9 mouse cellular contexts compared by ENCODE assay signal in the genomic region with DNA sequence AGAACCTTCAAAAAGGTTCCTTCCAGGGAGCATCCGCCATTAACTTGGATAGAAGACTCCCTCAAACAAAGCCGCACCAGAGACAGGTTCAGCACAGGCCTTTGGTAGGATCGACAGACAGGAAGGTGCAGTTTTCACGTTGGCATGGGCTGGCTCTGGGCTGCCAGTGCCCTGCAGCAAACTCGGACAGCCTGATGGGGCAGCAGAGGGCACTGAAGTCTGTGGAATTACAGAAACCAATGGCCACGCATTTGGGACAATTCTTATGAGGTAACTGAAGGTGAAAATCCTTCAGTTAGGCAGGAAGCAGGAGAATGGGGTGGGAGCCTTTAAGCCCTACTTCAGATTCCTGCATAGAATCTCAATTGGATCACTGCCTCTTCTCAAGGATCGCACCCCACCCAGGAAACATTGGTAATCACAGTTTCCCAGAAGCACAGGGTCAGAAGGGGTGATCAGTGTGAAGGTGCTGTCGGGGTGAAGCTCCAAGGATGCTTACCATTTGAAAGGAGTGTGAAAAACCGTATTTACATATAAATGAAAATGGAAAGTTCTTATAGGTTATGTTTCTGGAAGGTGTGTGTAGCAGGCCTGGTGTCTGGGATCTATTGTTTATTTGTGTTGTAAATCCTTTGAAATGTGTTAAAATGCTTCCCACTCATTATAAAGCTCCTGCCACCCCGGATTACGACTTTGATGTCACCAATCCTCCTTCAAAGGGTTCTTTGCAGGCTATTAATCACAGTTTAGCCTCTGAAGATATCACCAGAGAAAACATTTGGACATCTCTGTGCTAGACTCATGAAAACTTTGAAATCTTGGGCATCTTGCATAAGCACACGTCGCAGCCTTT.
DNase-seq lines count a peak whose midpoint lies in the region; ATAC-seq and TF ChIP-seq lines count a peak whose summit lies in the region.
"Had no signal": no experiment of that assay in that cellular context is flagged by ENCODE, and none has a peak within 500 bp of the region (broad histone marks: within the 10 kb centered on the region; RNA-seq: fewer than 3 reads in every experiment).

No protein-coding gene starts in this region.

- no peaks in the 10 kb centered on the region for H3K9me3 ChIP-seq in forebrain, embryonic 14.5 days (replicated peaks; ENCODE audit: control insufficient read depth, low read length)
- H3K9me3 ChIP-seq in forebrain, embryonic 12.5 days: no peaks in the 10 kb centered on the region
- no peaks in the 10 kb centered on the region for H3K9me3 ChIP-seq in liver, postnatal 0 days (ENCODE audit: low read length)
- no peaks in the 10 kb centered on the region for H3K9me3 ChIP-seq in liver, embryonic 11.5 days (ENCODE audit: control insufficient read depth, low read length)
- no peaks in the 10 kb centered on the region for H3K9me3 ChIP-seq in hindbrain, embryonic 14.5 days (ENCODE audit: control insufficient read depth, low read length)
- H3K9me3 ChIP-seq: liver, embryonic 15.5 days had no signal

- H3K27me3 ChIP-seq in forebrain, embryonic 14.5 days (replicated peaks; ENCODE audit: control insufficient read depth, insufficient read depth, low read length): no peaks in the 10 kb centered on the region
- peaks cover 4% of the 10 kb centered on the region for H3K27me3 ChIP-seq in forebrain, embryonic 12.5 days
- H3K27me3 ChIP-seq in liver, postnatal 0 days (ENCODE audit: insufficient read depth, low read length): no peaks in the 10 kb centered on the region
- H3K27me3 ChIP-seq in liver, embryonic 11.5 days (replicated peaks; ENCODE audit: control insufficient read depth, insufficient read depth, low read length): no peaks in the 10 kb centered on the region; the same call in 1 of the 2 replicates
- no peaks in the 10 kb centered on the region for H3K27me3 ChIP-seq in hindbrain, embryonic 14.5 days (ENCODE audit: control insufficient read depth, insufficient read depth, low read length)
- H3K27me3 ChIP-seq: liver, embryonic 15.5 days had no signal

- no peak for TF ChIP-seq POLR2A in cortical plate, adult 2 months (IDR thresholded peaks at IDR 0.05; ENCODE audit: extremely low read depth, insufficient read depth, low read length)

- H3K27ac ChIP-seq in forebrain, embryonic 14.5 days (ENCODE audit: low read depth, low read length): no peak overlapping the region
- H3K27ac ChIP-seq in forebrain, embryonic 12.5 days: no peak overlapping the region
- no peak overlapping the region for H3K27ac ChIP-seq in liver, postnatal 0 days (ENCODE audit: low read depth)
- no peak overlapping the region for H3K27ac ChIP-seq in liver, embryonic 11.5 days (ENCODE audit: low read depth, low read length)
- H3K27ac ChIP-seq in cortical plate, adult 2 months (ENCODE audit: insufficient read depth, low read length): no peak overlapping the region
- H3K27ac ChIP-seq in hindbrain, embryonic 14.5 days: no peak overlapping the region
- H3K27ac ChIP-seq: liver, embryonic 15.5 days had no signal

- peak; percentile 50 for DNase-seq in forebrain, embryonic 14.5 days (ENCODE audit: low spot score)
- DNase-seq in liver, postnatal 0 days: peak; percentile 19
- DNase-seq in liver, embryonic 11.5 days (ENCODE audit: low spot score): no peak
- DNase-seq in left cerebral cortex, adult 11 months (ENCODE audit: low spot score): no peak
- no peak for DNase-seq in hindbrain, embryonic 14.5 days (ENCODE audit: low spot score)

- H3K4me3 ChIP-seq in forebrain, embryonic 14.5 days (ENCODE audit: low read depth, low read length): no peak overlapping the region
- no peak overlapping the region for H3K4me3 ChIP-seq in forebrain, embryonic 12.5 days (replicated peaks)
- H3K4me3 ChIP-seq in liver, postnatal 0 days (ENCODE audit: low read depth, low read length): no peak overlapping the region
- H3K4me3 ChIP-seq in liver, embryonic 11.5 days (ENCODE audit: low read depth, low read length): no peak overlapping the region
- no peak overlapping the region for H3K4me3 ChIP-seq in cortical plate, adult 2 months (ENCODE audit: insufficient read depth, low read length)
- H3K4me3 ChIP-seq in hindbrain, embryonic 14.5 days (replicated peaks; ENCODE audit: low read length): no peak overlapping the region
- H3K4me3 ChIP-seq: liver, embryonic 15.5 days had no signal

- no peak for TF ChIP-seq EP300 in liver, postnatal 0 days (IDR thresholded peaks at IDR 0.05; ENCODE audit: low read depth)

- peak; percentile 48 for TF ChIP-seq CTCF in liver, postnatal 0 days (IDR thresholded peaks at IDR 0.05; ENCODE audit: low read depth)
- peak; percentile 42 for TF ChIP-seq CTCF in cortical plate, adult 2 months (IDR thresholded peaks at IDR 0.05; ENCODE audit: extremely low read depth, insufficient read depth, low read length)

- 32% methylated on average over 13 of the region's 13 CpGs for WGBS in forebrain, embryonic 14.5 days
- WGBS in forebrain, embryonic 12.5 days: 34% methylated on average over 13 of the region's 13 CpGs
- 26% methylated on average over 13 of the region's 13 CpGs for WGBS in liver, postnatal 0 days (ENCODE audit: insufficient replicate concordance)
- 26% methylated on average over 13 of the region's 13 CpGs for WGBS in liver, embryonic 11.5 days
- 35% methylated on average over 13 of the region's 13 CpGs for WGBS in hindbrain, embryonic 14.5 days

- H3K36me3 ChIP-seq in forebrain, embryonic 14.5 days (ENCODE audit: control insufficient read depth, insufficient read depth, low read length): no peaks in the 10 kb centered on the region
- H3K36me3 ChIP-seq in forebrain, embryonic 12.5 days (replicated peaks): no peaks in the 10 kb centered on the region
- no peaks in the 10 kb centered on the region for H3K36me3 ChIP-seq in liver, postnatal 0 days (replicated peaks; ENCODE audit: insufficient read depth, low read length)
- H3K36me3 ChIP-seq in liver, embryonic 11.5 days (ENCODE audit: control insufficient read depth, insufficient read depth, low read length): no peaks in the 10 kb centered on the region
- H3K36me3 ChIP-seq in hindbrain, embryonic 14.5 days (replicated peaks; ENCODE audit: control insufficient read depth, insufficient read depth): no peaks in the 10 kb centered on the region
- H3K36me3 ChIP-seq: liver, embryonic 15.5 days had no signal

- no peak for ATAC-seq in forebrain, embryonic 14.5 days
- ATAC-seq in forebrain, embryonic 12.5 days (ENCODE audit: low FRiP score): no peak
- ATAC-seq in liver, postnatal 0 days: no peak
- no peak for ATAC-seq in liver, embryonic 11.5 days (replicated peaks; ENCODE audit: low FRiP score)
- 0 out of 2 replicates have a peak, but pooled peaks have one; percentile 29 for ATAC-seq in megakaryocyte progenitor cell, adult 5-6 weeks (replicated peaks; ENCODE audit: poor library complexity)
- no peak for ATAC-seq in hindbrain, embryonic 14.5 days (ENCODE audit: low FRiP score)

- no peaks in the 10 kb centered on the region for H3K4me1 ChIP-seq in forebrain, embryonic 14.5 days (ENCODE audit: control insufficient read depth, insufficient read depth, low read length)
- H3K4me1 ChIP-seq in forebrain, embryonic 12.5 days: peaks cover 10% of the 10 kb centered on the region; the same call in 1 of the 2 replicates
- no peaks in the 10 kb centered on the region for H3K4me1 ChIP-seq in liver, postnatal 0 days (ENCODE audit: insufficient read depth)
- no peaks in the 10 kb centered on the region for H3K4me1 ChIP-seq in liver, embryonic 11.5 days (replicated peaks; ENCODE audit: control insufficient read depth, insufficient read depth, low read length)
- no peaks in the 10 kb centered on the region for H3K4me1 ChIP-seq in cortical plate, adult 2 months (ENCODE audit: control insufficient read depth, insufficient read depth, low read length)
- H3K4me1 ChIP-seq in hindbrain, embryonic 14.5 days (replicated peaks; ENCODE audit: control insufficient read depth, insufficient read depth, low read length): no peaks in the 10 kb centered on the region
- H3K4me1 ChIP-seq: liver, embryonic 15.5 days had no signal

- no peak overlapping the region for H3K9ac ChIP-seq in forebrain, embryonic 14.5 days (ENCODE audit: low read length)
- no peak overlapping the region for H3K9ac ChIP-seq in forebrain, embryonic 12.5 days
- no peak overlapping the region for H3K9ac ChIP-seq in liver, postnatal 0 days (replicated peaks)
- H3K9ac ChIP-seq in liver, embryonic 11.5 days (ENCODE audit: low read depth, low read length): no peak overlapping the region
- H3K9ac ChIP-seq in hindbrain, embryonic 14.5 days: no peak overlapping the region
- H3K9ac ChIP-seq: liver, embryonic 15.5 days had no signal

- H3K4me2 ChIP-seq in forebrain, embryonic 14.5 days (ENCODE audit: low read length): no peak overlapping the region
- H3K4me2 ChIP-seq in forebrain, embryonic 12.5 days: no peak overlapping the region
- H3K4me2 ChIP-seq in liver, postnatal 0 days (ENCODE audit: low read depth, low read length): no peak overlapping the region
- no peak overlapping the region for H3K4me2 ChIP-seq in liver, embryonic 11.5 days
- no peak overlapping the region for H3K4me2 ChIP-seq in hindbrain, embryonic 14.5 days (replicated peaks)
- H3K4me2 ChIP-seq: liver, embryonic 15.5 days had no signal

Comparison
In these comparisons a context has a peak if more than half of its experiments do, and no peak if none do; other contexts are left out.
1. DNase-seq: peak in forebrain, embryonic 14.5 days (single experiment) and liver, postnatal 0 days (single experiment); none in liver, embryonic 11.5 days (single experiment), left cerebral cortex, adult 11 months (single experiment) and hindbrain, embryonic 14.5 days (single experiment).